Comparison of ENCODE assay signal across 8 mouse cellular contexts in genomic region chr14:24579153-24579795, GRCm38 (mm10).
DNase-seq lines count a peak whose midpoint lies in the region; ATAC-seq and TF ChIP-seq lines count a peak whose summit lies in the region.

No protein-coding gene starts in this region.

- H3K4me3 ChIP-seq in E14TG2a.4 (replicated peaks; ENCODE audit: low read length), result 0 out of 2 replicates have a peak overlapping the region, but pooled peaks have one; percentile 39
- H3K4me3 ChIP-seq in forebrain, embryonic 16.5 days (replicated peaks; ENCODE audit: low read length), result no peak overlapping the region
- no peak overlapping the region for H3K4me3 ChIP-seq in neural tube, embryonic 14.5 days (ENCODE audit: low read depth, low read length)

- peak overlapping the region; percentile 35 for H3K9ac ChIP-seq in forebrain, embryonic 16.5 days (replicated peaks; ENCODE audit: low read depth, low read length)
- no peak overlapping the region for H3K9ac ChIP-seq in neural tube, embryonic 14.5 days (replicated peaks; ENCODE audit: low read depth, low read length)

- no peaks in the 10 kb centered on the region for H3K36me3 ChIP-seq in E14TG2a.4 (ENCODE audit: insufficient read depth, low read length)
- H3K36me3 ChIP-seq in forebrain, embryonic 16.5 days (ENCODE audit: control insufficient read depth, insufficient read depth), result no peaks in the 10 kb centered on the region
- no peaks in the 10 kb centered on the region for H3K36me3 ChIP-seq in neural tube, embryonic 14.5 days (ENCODE audit: control insufficient read depth, insufficient read depth, low read length)

- no peak overlapping the region for H3K4me2 ChIP-seq in forebrain, embryonic 16.5 days (ENCODE audit: low read length)
- H3K4me2 ChIP-seq in neural tube, embryonic 14.5 days (ENCODE audit: low read depth, low read length), result no peak overlapping the region

- ATAC-seq in forebrain, embryonic 16.5 days, result 0 out of 2 replicates have a peak, but pooled peaks have one; percentile 4
- ATAC-seq in neural tube, embryonic 14.5 days (ENCODE audit: low read depth), result no peak
- ATAC-seq in granulocyte monocyte progenitor cell, adult 5-6 weeks (replicated peaks; ENCODE audit: poor library complexity, severe bottlenecking), result no peak

- peak overlapping the region; percentile 98 for H3K27ac ChIP-seq in forebrain, embryonic 16.5 days (ENCODE audit: low read length)
- H3K27ac ChIP-seq in neural tube, embryonic 14.5 days (ENCODE audit: low read depth, low read length), result peak overlapping the region; percentile 88

- peaks cover 5% of the 10 kb centered on the region for H3K9me3 ChIP-seq in E14TG2a.4 (ENCODE audit: low read length)
- H3K9me3 ChIP-seq in forebrain, embryonic 16.5 days (ENCODE audit: control insufficient read depth, low read length), result no peaks in the 10 kb centered on the region
- no peaks in the 10 kb centered on the region for H3K9me3 ChIP-seq in neural tube, embryonic 14.5 days (ENCODE audit: control insufficient read depth, low read length)

- DNase-seq in cerebellum, adult 11-12 months, result peak; percentile 67
- DNase-seq in layer of hippocampus, adult 9-11 months, result peak; percentile 23
- DNase-seq in thymus, postnatal 0 days (ENCODE audit: low spot score), result no peak
- DNase-seq in kidney, adult 11 months, result no peak

- H3K27me3 ChIP-seq in E14TG2a.4 (ENCODE audit: insufficient read depth, low read length), result peaks cover 22% of the 10 kb centered on the region
- H3K27me3 ChIP-seq in forebrain, embryonic 16.5 days (replicated peaks; ENCODE audit: control insufficient read depth, insufficient read depth, low read length), result no peaks in the 10 kb centered on the region
- no peaks in the 10 kb centered on the region for H3K27me3 ChIP-seq in neural tube, embryonic 14.5 days (ENCODE audit: control insufficient read depth, insufficient read depth, low read length)

- 9% methylated on average over 9 of the region's 9 CpGs for WGBS in forebrain, embryonic 16.5 days
- WGBS in neural tube, embryonic 14.5 days, result 17% methylated on average over 9 of the region's 9 CpGs

- H3K4me1 ChIP-seq in E14TG2a.4 (replicated peaks; ENCODE audit: low read depth, low read length), result peaks cover 33% of the 10 kb centered on the region
- H3K4me1 ChIP-seq in forebrain, embryonic 16.5 days (replicated peaks; ENCODE audit: control insufficient read depth, insufficient read depth, low read length), result peaks cover 24% of the 10 kb centered on the region
- H3K4me1 ChIP-seq in neural tube, embryonic 14.5 days (ENCODE audit: control insufficient read depth, insufficient read depth, low read length), result peaks cover 13% of the 10 kb centered on the region; the same call in 1 of the 2 replicates

- TF ChIP-seq CTCF in E14TG2a.4 (conservative IDR thresholded peaks at IDR 0.05; ENCODE audit: low read length), result no peak

Comparison
In these comparisons a context has a peak if more than half of its experiments do, and no peak if none do; other contexts are left out.
1. DNase-seq: peak in cerebellum, adult 11-12 months (single experiment) and layer of hippocampus, adult 9-11 months (single experiment); none in thymus, postnatal 0 days (single experiment) and kidney, adult 11 months (single experiment).